Mouse (Mus musculus): ENCODE measurements around the gene Fyco1. TPM values are rescaled to one million over a fixed set of nuclear protein-coding genes. Genes with fewer than 3 reads are reported as not detected.

Fyco1 gene
- polyA plus RNA-seq, 1 experiment from 2014 or later: 12.8 TPM

- Histone ChIP-seq H3K4me3 (ENCODE audit: low read depth, low read length) (peak overlapping the region; percentile 65), H3K9ac (ENCODE audit: low read length) (peak overlapping the region; percentile 81), H3K36me3 (ENCODE audit: control insufficient read depth, insufficient read depth, low read length) (no peaks in the 10 kb centered on the region), H3K4me2 (ENCODE audit: low read length) (peak overlapping the region; percentile 73), H3K9me3 (ENCODE audit: control insufficient read depth, low read length) (no peaks in the 10 kb centered on the region), H3K4me1 (replicated peaks; ENCODE audit: control insufficient read depth, insufficient read depth, low read length) (peaks cover 7% of the 10 kb centered on the region), H3K27me3 (replicated peaks; ENCODE audit: control insufficient read depth, insufficient read depth, low read length) (no peaks in the 10 kb centered on the region), H3K27ac (ENCODE audit: low read depth) (peak overlapping the region; percentile 88)
- peak; percentile 88 for DNase-seq (ENCODE audit: low spot score)
- under 1% methylated on average over 27 of the region's 27 CpGs for WGBS
- peak; percentile 75 for ATAC-seq (replicated peaks; ENCODE audit: low FRiP score, low TSS enrichment, low read depth)
Observed at GRCm38 (mm10) chr9:123851062-123851712, 512 bp downstream of the Fyco1 start.

GRCm38 (mm10) chr9:123850705-123851061 is 1.0 kb downstream of the Fyco1 start:
- no peaks in the 10 kb centered on the region for H3K27me3 ChIP-seq (replicated peaks; ENCODE audit: control insufficient read depth, insufficient read depth, low read length)
- H3K36me3 ChIP-seq (ENCODE audit: control insufficient read depth, insufficient read depth, low read length): no peaks in the 10 kb centered on the region
- 5% methylated on average over 2 of the region's 2 CpGs for WGBS
- no peaks in the 10 kb centered on the region for H3K9me3 ChIP-seq (ENCODE audit: control insufficient read depth, low read length)
- H3K9ac ChIP-seq (ENCODE audit: low read length): peak overlapping the region; percentile 81
- H3K4me3 ChIP-seq (ENCODE audit: low read depth, low read length): peak overlapping the region; percentile 65
- peak overlapping the region; percentile 88; the same call in 1 of the 2 replicates for H3K27ac ChIP-seq (ENCODE audit: low read depth)
- H3K4me2 ChIP-seq (ENCODE audit: low read length): peak overlapping the region; percentile 73
- H3K4me1 ChIP-seq (replicated peaks; ENCODE audit: control insufficient read depth, insufficient read depth, low read length): peaks cover 7% of the 10 kb centered on the region
- DNase-seq (ENCODE audit: low spot score) (no peak), ATAC-seq (replicated peaks; ENCODE audit: low FRiP score, low TSS enrichment, low read depth) (no peak)

GRCm38 (mm10) chr9:123849976-123850695 is 1.6 kb downstream of the Fyco1 start:
- Histone ChIP-seq H3K9ac (ENCODE audit: low read length) (peak overlapping the region; percentile 81; the same call in 1 of the 2 replicates), H3K9me3 (ENCODE audit: control insufficient read depth, low read length) (no peaks in the 10 kb centered on the region), H3K4me2 (ENCODE audit: low read length) (peak overlapping the region; percentile 73), H3K36me3 (ENCODE audit: control insufficient read depth, insufficient read depth, low read length) (no peaks in the 10 kb centered on the region), H3K27me3 (replicated peaks; ENCODE audit: control insufficient read depth, insufficient read depth, low read length) (no peaks in the 10 kb centered on the region), H3K4me3 (ENCODE audit: low read depth, low read length) (peak overlapping the region; percentile 65; the same call in 1 of the 2 replicates), H3K4me1 (replicated peaks; ENCODE audit: control insufficient read depth, insufficient read depth, low read length) (peaks cover 7% of the 10 kb centered on the region), H3K27ac (ENCODE audit: low read depth) (no peak overlapping the region)
- ATAC-seq (replicated peaks; ENCODE audit: low FRiP score, low TSS enrichment, low read depth) (no peak), DNase-seq (ENCODE audit: low spot score) (no peak)
- 54% methylated on average over 2 of the region's 2 CpGs for WGBS

- ATAC-seq (replicated peaks; ENCODE audit: low FRiP score, low TSS enrichment, low read depth): no peak
- Histone ChIP-seq H3K4me2 (ENCODE audit: low read length) (no peak overlapping the region), H3K9ac (ENCODE audit: low read length) (no peak overlapping the region), H3K9me3 (ENCODE audit: control insufficient read depth, low read length) (no peaks in the 10 kb centered on the region), H3K4me1 (replicated peaks; ENCODE audit: control insufficient read depth, insufficient read depth, low read length) (peaks cover 7% of the 10 kb centered on the region), H3K4me3 (ENCODE audit: low read depth, low read length) (no peak overlapping the region), H3K36me3 (ENCODE audit: control insufficient read depth, insufficient read depth, low read length) (0 out of 2 replicates have a peak, but pooled peaks cover 11% of the 10 kb centered on the region), H3K27ac (ENCODE audit: low read depth) (no peak overlapping the region), H3K27me3 (replicated peaks; ENCODE audit: control insufficient read depth, insufficient read depth, low read length) (no peaks in the 10 kb centered on the region)
- DNase-seq (ENCODE audit: low spot score): no peak
- 80% methylated on average over 1 of the region's 1 CpGs for WGBS
Observed at GRCm38 (mm10) chr9:123846490-123846889, 5.2 kb downstream of the Fyco1 start.

GRCm38 (mm10) chr9:123845120-123845519 is 6.6 kb downstream of the Fyco1 start:
- DNase-seq (ENCODE audit: low spot score) (no peak), ATAC-seq (replicated peaks; ENCODE audit: low FRiP score, low TSS enrichment, low read depth) (no peak)
- Histone ChIP-seq H3K27me3 (replicated peaks; ENCODE audit: control insufficient read depth, insufficient read depth, low read length) (no peaks in the 10 kb centered on the region), H3K27ac (ENCODE audit: low read depth) (no peak overlapping the region), H3K9me3 (ENCODE audit: control insufficient read depth, low read length) (no peaks in the 10 kb centered on the region), H3K4me2 (ENCODE audit: low read length) (no peak overlapping the region), H3K9ac (ENCODE audit: low read length) (no peak overlapping the region), H3K4me1 (replicated peaks; ENCODE audit: control insufficient read depth, insufficient read depth, low read length) (peaks cover 3% of the 10 kb centered on the region; the same call in 1 of the 2 replicates), H3K36me3 (ENCODE audit: control insufficient read depth, insufficient read depth, low read length) (peaks cover 23% of the 10 kb centered on the region), H3K4me3 (ENCODE audit: low read depth, low read length) (no peak overlapping the region)
- 31% methylated on average over 3 of the region's 3 CpGs for WGBS

GRCm38 (mm10) chr9:123844468-123844867 is 7.2 kb downstream of the Fyco1 start:
- H3K27me3 ChIP-seq (replicated peaks; ENCODE audit: control insufficient read depth, insufficient read depth, low read length): no peaks in the 10 kb centered on the region
- H3K4me3 ChIP-seq (ENCODE audit: low read depth, low read length): no peak overlapping the region
- H3K9me3 ChIP-seq (ENCODE audit: control insufficient read depth, low read length): no peaks in the 10 kb centered on the region
- H3K4me1 ChIP-seq (replicated peaks; ENCODE audit: control insufficient read depth, insufficient read depth, low read length): no peaks in the 10 kb centered on the region
- 89% methylated on average over 3 of the region's 3 CpGs for WGBS
- DNase-seq (ENCODE audit: low spot score) (no peak), ATAC-seq (replicated peaks; ENCODE audit: low FRiP score, low TSS enrichment, low read depth) (no peak)
- H3K36me3 ChIP-seq (ENCODE audit: control insufficient read depth, insufficient read depth, low read length): peaks cover 29% of the 10 kb centered on the region
- no peak overlapping the region for H3K9ac ChIP-seq (ENCODE audit: low read length)
- no peak overlapping the region for H3K4me2 ChIP-seq (ENCODE audit: low read length)
- no peak overlapping the region for H3K27ac ChIP-seq (ENCODE audit: low read depth)

GRCm38 (mm10) chr9:123840243-123840642 is 11.5 kb downstream of the Fyco1 start:
- no peak overlapping the region for H3K9ac ChIP-seq (ENCODE audit: low read length)
- no peak overlapping the region for H3K4me2 ChIP-seq (ENCODE audit: low read length)
- H3K9me3 ChIP-seq (ENCODE audit: control insufficient read depth, low read length): no peaks in the 10 kb centered on the region
- no peaks in the 10 kb centered on the region for H3K4me1 ChIP-seq (replicated peaks; ENCODE audit: control insufficient read depth, insufficient read depth, low read length)
- H3K27ac ChIP-seq (ENCODE audit: low read depth): no peak overlapping the region
- WGBS: 90% methylated on average over 6 of the region's 6 CpGs
- peaks cover 66% of the 10 kb centered on the region for H3K36me3 ChIP-seq (ENCODE audit: control insufficient read depth, insufficient read depth, low read length)
- H3K4me3 ChIP-seq (ENCODE audit: low read depth, low read length): no peak overlapping the region
- ATAC-seq (replicated peaks; ENCODE audit: low FRiP score, low TSS enrichment, low read depth) (no peak), DNase-seq (ENCODE audit: low spot score) (no peak)
- H3K27me3 ChIP-seq (replicated peaks; ENCODE audit: control insufficient read depth, insufficient read depth, low read length): no peaks in the 10 kb centered on the region

- DNase-seq (ENCODE audit: low spot score) (no peak), ATAC-seq (replicated peaks; ENCODE audit: low FRiP score, low TSS enrichment, low read depth) (no peak)
- no peak overlapping the region for H3K9ac ChIP-seq (ENCODE audit: low read length)
- peaks cover 77% of the 10 kb centered on the region for H3K36me3 ChIP-seq (ENCODE audit: control insufficient read depth, insufficient read depth, low read length)
- H3K4me3 ChIP-seq (ENCODE audit: low read depth, low read length): no peak overlapping the region
- no peak overlapping the region for H3K4me2 ChIP-seq (ENCODE audit: low read length)
- no peaks in the 10 kb centered on the region for H3K9me3 ChIP-seq (ENCODE audit: control insufficient read depth, low read length)
- H3K4me1 ChIP-seq (replicated peaks; ENCODE audit: control insufficient read depth, insufficient read depth, low read length): no peaks in the 10 kb centered on the region
- no peaks in the 10 kb centered on the region for H3K27me3 ChIP-seq (replicated peaks; ENCODE audit: control insufficient read depth, insufficient read depth, low read length)
- WGBS: 91% methylated on average over 3 of the region's 3 CpGs
- H3K27ac ChIP-seq (ENCODE audit: low read depth): no peak overlapping the region
Observed at GRCm38 (mm10) chr9:123835851-123836250, 15.8 kb downstream of the Fyco1 start.
